Mouse (Mus musculus): ENCODE results near the gene Kdm6b.

Kdm6b gene

GRCm38 (mm10) chr11:69419813-69420553 lies 6.5 kb upstream of the Kdm6b start:
- peak; percentile 77 to 93 for DNase-seq (ENCODE audit: inconsistent age in 2 of 2, low spot score in 1 of 2)

- peak in 1 of 2 experiments; percentile 59 for DNase-seq (ENCODE audit: inconsistent age in 2 of 2, low spot score in 1 of 2)
Measured at GRCm38 (mm10) chr11:69419443-69419812, 6.0 kb upstream of the Kdm6b start.

GRCm38 (mm10) chr11:69418481-69419442 lies 5.3 kb upstream of the Kdm6b start:
- DNase-seq (ENCODE audit: inconsistent age in 2 of 2, low spot score in 1 of 2), result peak; percentile 96 to 98

DNA sequence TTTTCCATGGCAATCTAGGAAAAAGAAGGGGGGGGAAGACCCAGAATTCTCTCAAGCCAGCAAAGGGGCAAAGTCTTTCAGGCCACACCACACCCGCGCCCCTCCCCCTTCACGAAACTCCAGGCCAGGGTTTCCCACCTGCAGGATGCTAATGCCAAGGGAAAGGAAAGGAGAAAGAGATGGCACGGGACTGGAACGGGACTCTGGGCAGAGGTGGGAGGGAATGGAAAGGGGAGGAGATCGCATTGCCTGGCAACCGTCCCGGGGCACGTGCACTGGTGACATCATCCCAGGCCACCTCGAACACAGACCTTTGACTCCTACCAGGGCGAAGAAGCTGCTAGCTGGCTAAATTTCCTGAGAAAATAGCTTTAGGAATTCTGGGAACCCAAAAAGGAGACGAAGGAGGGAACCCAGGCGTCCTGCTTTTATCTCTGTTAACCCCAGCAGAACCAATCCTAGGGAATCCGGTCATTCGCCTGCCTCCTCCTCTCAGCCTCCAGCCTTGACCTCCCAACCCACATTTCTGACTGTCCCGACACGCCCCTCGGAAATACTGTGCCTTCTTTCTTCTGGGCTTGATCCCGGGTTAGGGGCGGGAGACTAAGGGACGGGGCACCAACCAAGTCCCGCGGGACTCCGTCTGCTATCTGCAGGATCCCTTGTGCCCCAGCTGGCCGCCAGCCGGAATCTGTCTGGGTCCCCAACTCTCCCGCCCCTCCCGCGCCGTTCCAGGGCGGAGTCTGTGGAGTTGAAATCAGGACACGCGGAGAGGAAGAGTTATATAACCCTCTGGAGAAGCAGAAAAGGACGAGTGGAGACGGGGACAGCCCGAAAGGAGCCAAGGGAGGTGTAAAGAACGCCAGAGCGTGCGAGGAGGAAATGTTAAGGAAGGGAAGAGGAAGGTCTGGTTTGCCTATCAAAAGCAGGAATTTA lies 4.2 kb upstream of the Kdm6b start:
- DNase-seq (ENCODE audit: inconsistent age in 2 of 2, low spot score in 1 of 2), result peak; percentile 97 to 99

DNA sequence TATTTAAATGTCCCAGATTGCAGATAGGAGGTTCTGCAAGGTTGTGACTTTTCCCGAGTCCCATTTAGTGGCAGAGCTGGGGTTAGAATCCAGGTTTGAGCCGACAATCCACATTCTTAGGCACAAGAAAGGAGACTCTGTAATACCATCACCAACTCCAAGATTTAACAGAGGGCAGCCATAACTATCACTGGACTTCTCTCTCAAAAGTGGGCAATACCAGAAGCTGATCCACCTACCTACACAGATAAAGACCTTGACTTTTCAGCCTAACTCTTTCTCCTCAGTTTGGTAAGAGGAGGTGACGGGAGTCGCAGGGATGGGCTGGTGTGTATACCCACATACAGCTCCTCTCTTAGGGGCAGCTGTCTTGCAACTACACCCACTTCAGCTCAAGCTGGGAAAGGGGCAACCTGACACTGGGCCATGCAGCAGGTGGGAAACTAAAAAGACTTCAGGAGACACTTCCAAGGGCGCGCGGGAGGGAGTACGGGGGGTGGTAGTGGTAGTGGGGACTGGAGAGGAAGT lies 3.5 kb upstream of the Kdm6b start:
- DNase-seq (ENCODE audit: inconsistent age in 2 of 2, low spot score in 1 of 2), result no peak

DNA sequence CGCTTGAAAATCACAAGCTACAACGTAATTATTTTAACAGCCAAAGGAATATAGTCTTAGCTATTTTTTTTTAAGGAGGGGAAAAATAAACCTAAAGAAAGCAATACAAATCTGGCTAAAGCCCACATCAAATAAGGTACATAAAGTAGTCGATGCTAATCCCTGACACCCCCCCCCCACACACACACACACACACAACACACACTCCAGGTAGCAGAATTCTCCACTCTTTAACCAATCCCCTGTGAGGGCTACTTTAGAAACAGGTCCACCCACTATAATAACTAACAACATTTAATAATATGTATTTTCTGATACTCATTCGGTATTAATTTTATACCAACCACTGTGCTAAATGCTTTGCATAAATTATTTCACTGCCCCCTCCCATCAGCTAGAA lies 3.0 kb upstream of the Kdm6b start:
- no peak for DNase-seq (ENCODE audit: inconsistent age in 2 of 2, low spot score in 1 of 2)

DNA sequence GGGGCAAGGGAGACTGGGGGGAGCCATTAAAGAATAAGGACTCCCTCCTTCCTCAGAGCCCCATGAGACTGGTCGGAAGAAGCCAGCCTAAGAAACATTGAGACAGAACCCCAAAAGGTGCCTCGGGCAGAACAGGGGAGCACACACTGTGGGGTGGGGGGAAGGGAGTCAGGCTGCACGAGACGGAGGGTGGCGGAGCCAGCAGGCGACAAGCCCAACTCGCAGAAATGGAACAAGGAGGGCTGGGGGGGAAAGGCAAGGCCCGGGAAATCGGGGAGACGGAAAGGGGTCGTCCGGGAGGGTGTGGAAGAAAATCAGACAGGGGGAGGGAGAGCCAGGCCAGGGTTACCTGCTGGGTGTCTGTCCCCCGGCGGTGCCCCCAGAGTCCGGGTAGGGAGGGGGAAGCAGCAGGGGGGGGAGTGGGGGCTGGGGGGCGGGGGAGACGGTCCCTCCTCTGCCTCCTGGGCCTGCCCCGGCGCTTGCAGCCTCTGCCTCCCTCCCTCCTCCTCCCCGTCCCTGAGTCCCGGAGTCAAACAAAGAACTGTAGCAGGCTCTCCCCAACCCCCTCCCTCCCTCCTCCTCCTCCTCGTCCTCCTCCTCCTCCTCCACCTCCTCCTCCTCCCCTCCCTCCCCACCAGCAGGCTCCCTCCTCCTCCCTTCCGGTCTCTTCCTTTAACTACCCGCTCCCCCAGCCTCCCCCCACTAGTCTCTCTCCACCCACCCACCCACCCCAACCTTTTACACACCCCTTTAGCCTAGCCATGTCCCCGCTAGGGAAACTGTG lies 2.4 kb upstream of the Kdm6b start:
- DNase-seq (ENCODE audit: inconsistent age in 2 of 2, low spot score in 1 of 2), result peak; percentile 62 to 82

DNA sequence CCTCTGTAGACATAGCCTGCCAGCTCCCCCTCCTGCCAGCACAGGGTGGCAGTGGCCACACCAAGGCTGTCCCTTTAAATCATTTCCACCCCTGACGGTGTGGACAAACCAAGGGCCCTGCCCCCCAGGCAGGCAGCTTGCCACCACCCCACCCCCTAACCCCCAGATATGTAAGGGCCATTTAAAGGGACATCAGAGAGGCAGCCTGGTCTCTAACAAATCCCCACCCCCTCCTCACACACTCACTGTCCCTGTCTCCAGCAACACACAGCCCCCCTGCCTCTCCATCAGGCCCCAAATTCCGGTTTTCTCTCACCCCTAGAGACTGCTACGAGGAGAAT lies 1.8 kb upstream of the Kdm6b start:
- DNase-seq (ENCODE audit: inconsistent age in 2 of 2, low spot score in 1 of 2), result peak in 1 of 2 experiments; percentile 63

GRCm38 (mm10) chr11:69414421-69415326 lies 1.2 kb upstream of the Kdm6b start:
- DNase-seq (ENCODE audit: inconsistent age in 2 of 2, low spot score in 1 of 2), result peak; percentile 18 to 44

DNA sequence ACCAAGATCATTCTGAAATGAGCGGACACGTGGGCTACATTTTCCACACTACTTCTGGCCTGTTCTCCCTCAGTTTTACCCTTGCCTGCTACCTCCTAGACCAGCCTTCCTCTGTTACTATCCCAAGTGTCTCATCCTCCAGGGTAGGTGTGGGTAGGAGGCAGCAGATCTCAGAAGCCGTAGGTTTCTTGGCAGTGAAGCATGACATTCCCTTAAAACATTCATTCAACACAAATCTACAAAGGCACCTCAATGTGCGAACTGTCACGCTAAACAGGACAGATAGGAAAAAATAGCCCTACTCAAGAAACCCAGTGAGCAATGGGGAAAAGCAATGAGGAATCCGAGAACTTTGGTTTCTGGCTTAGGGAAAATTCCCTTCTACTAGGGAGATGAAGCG lies 927 bp downstream of the Kdm6b start:
- peak in 1 of 2 experiments; percentile 33 for DNase-seq (ENCODE audit: inconsistent age in 2 of 2, low spot score in 1 of 2)

DNA sequence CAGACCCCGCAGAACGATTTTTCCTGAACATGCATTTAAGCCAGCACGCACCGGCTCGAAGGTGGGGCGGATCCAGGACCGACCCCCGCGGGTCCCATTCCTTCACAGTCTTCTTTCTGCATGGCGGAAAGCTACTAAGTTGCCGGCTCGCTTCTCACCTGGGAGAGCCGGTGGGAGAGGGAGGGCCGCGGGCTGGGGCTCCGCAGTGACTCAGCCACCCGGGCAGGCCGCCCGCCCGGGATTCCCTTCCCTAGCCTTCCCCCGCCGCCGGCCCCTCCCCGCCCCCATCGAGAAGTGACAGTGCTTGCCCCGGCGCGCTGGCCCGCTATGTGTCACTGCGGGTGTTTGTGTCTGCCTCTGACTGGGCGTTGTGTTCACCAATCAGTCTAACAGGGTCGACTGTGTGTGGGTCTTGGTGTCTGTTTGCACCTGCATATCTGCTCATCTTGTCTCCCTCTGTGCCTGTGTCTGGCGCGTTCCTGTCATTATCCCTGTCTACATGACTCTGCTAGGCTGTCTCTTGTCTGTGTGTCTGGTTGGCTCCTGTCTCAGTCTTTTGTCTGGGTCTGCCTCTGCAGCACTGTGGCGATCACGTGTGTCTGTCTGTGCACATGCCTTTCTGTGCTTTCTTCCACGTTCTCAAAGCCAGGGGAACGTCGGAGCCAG lies 1.8 kb downstream of the Kdm6b start:
- DNase-seq (ENCODE audit: inconsistent age in 2 of 2, low spot score in 1 of 2), result peak; percentile 89 to 95

DNA sequence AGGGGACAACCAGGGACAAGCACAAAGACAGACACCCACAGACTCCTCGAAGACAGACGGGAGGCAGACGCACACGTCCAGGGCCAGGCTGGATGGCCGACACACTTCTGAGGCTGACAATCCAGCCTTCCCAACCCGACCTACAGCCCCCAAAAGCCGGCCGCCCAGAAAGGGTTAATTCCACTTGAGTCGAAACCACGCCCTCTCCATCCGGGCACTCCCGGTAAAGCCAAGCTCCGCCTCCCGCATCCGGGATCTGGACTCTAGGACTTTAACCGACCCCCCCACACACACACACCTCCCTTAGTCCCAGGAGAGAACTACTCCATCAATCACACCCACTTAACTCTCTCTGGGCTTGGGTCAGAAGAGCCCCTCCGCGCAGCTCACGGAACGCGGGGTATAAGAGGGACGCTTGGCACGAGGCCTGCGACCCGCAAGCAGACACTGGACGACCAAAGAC lies 2.4 kb downstream of the Kdm6b start:
- DNase-seq (ENCODE audit: inconsistent age in 2 of 2, low spot score in 1 of 2), result peak; percentile 95 to 99

- DNase-seq (ENCODE audit: inconsistent age in 2 of 2, low spot score in 1 of 2), result peak; percentile 85 to 95
Measured at GRCm38 (mm10) chr11:69410310-69411072, 3.0 kb downstream of the Kdm6b start.

GRCm38 (mm10) chr11:69410045-69410309 lies 3.5 kb downstream of the Kdm6b start:
- DNase-seq (ENCODE audit: inconsistent age in 2 of 2, low spot score in 1 of 2), result peak in 1 of 2 experiments; percentile 92

DNA sequence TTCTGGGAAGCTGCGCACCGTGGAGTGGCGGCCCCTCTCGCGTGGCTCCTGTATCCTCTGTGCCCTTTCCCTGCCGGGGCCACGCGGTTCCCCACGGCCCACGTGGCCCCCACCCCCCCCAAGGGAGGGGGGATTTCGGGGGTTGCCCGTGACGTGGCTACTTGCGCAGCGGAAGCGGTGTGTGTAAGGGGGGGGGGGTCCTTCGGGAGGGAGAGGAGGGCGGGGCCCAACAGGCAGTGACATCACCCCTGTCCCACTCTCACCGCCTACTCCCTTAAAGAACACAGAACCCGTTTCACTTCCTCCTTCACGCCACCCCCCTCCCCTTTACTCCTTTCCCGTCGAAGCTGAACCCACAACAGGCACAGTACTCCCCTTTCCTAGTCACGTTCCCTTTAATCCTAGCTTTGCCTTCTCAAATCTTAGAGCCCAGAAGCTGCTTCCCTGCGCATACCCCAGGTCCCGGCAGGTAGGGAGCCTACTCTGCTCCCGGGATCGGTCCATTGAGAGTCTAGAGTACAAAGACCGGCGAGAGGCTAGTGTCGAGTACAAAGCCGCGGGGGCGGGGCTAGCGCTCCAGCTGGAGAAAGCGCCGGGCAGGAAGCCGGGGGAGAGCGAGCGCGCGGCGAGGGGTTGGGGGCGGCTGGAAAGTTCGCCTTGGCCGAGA lies 4.0 kb downstream of the Kdm6b start:
- peak; percentile 88 to 97 for DNase-seq (ENCODE audit: inconsistent age in 2 of 2, low spot score in 1 of 2)

GRCm38 (mm10) chr11:69408541-69409377 lies 4.7 kb downstream of the Kdm6b start:
- peak; percentile 89 to 96 for DNase-seq (ENCODE audit: inconsistent age in 2 of 2, low spot score in 1 of 2)

DNA sequence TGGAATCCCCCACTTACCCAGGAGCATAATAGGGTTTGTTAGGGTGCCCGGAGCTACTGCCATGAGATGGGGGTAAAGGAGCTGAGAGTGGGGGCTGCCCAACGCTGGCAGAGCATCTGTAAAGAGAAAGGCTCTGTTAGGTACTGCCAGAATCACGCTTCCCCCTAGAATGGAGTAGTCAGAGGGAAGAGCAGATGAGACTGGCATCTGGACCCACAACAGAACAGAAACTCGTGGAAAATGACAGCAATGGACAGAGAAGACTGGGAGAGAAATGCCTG lies 5.8 kb downstream of the Kdm6b start:
- peak in 1 of 2 experiments; percentile 41 for DNase-seq (ENCODE audit: inconsistent age in 2 of 2, low spot score in 1 of 2)
